Mouse (Mus musculus) kidney, embryonic 14.5 days (tissue): ENCODE data around the gene Mpzl1. TPM values are rescaled to one million over a fixed set of nuclear protein-coding genes. Genes with fewer than 3 reads are reported as not detected.
A peak's percentile ranks its signal among the peaks of the same experiment; 100 is the strongest.

Source experiments
- ATAC-seq: fragments of 200-750 bp; cut with Nextera tagmentation; 2 replicates; pipeline ENCODE4 v1.8.0; 2017; ENCODE audit warnings: moderate number of reproducible peaks, mild to moderate bottlenecking, moderate TSS enrichment, moderate library complexity; ENCODE audit not compliant: low FRiP score, low TSS enrichment
- H3K27ac ChIP-seq: fragments of 300-500 bp; sonication (generic); 2 replicates; pipeline ENCODE4 v1.5.1; 2014; ENCODE audit warnings: low read depth, mild to moderate bottlenecking, low read length, moderate library complexity, mixed read lengths
- H3K27me3 ChIP-seq: fragments of 300-500 bp; sonication (generic); 2 replicates; pipeline ENCODE4 v1.6.1; 2014; ENCODE audit warnings: mild to moderate bottlenecking, low read length; ENCODE audit not compliant: control insufficient read depth, insufficient read depth
- H3K36me3 ChIP-seq: fragments of 300-500 bp; sonication (generic); 2 replicates; pipeline ENCODE4 v1.6.1; 2014; ENCODE audit warnings: low read length, mixed read lengths; ENCODE audit not compliant: control insufficient read depth, insufficient read depth
- H3K4me1 ChIP-seq: fragments of 300-500 bp; sonication (generic); 2 replicates; pipeline ENCODE4 v1.6.1; 2014; ENCODE audit warnings: low read length, mixed read lengths; ENCODE audit not compliant: control insufficient read depth, insufficient read depth
- H3K4me2 ChIP-seq: fragments of 300-500 bp; sonication (generic); replicated peaks from 2 replicates; pipeline ENCODE4 v1.6.1; 2014; ENCODE audit warnings: low read depth, mild to moderate bottlenecking, low read length
- H3K4me3 ChIP-seq: fragments of 300-500 bp; sonication (generic); 2 replicates; pipeline ENCODE4 v1.5.1; 2014; ENCODE audit warnings: mild to moderate bottlenecking, low read length
- H3K9ac ChIP-seq: fragments of 300-500 bp; sonication (generic); 2 replicates; pipeline ENCODE4 v1.6.1; 2014; ENCODE audit warnings: low read depth, mild to moderate bottlenecking, low read length, moderate library complexity
- H3K9me3 ChIP-seq: fragments of 300-500 bp; sonication (generic); 2 replicates; pipeline ENCODE4 v1.6.1; 2016; ENCODE audit warnings: low read length; ENCODE audit not compliant: control insufficient read depth
- WGBS: fragments of 180-500 bp; shearing (Covaris S2); extraction: QIAGEN DNeasy Blood & Tissue Kit; methylation state at CpG from one replicate; pipeline ENCODE4 v1.1.7; 2014; 5-methylcytosine and 5-hydroxymethylcytosine counted together
- polyA plus RNA-seq: library from polyadenylated mRNA; unstranded; fragments of >200 nt; fragmentation: Nextera tagmentation; extraction: Ambion mirVana; gene quantifications from 2 replicates; pipeline ENCODE4 v1.2.1, GENCODE M21; 2014

Gene Mpzl1
- polyA plus RNA-seq, 1 experiment from 2014 or later: 253 TPM

DNA sequence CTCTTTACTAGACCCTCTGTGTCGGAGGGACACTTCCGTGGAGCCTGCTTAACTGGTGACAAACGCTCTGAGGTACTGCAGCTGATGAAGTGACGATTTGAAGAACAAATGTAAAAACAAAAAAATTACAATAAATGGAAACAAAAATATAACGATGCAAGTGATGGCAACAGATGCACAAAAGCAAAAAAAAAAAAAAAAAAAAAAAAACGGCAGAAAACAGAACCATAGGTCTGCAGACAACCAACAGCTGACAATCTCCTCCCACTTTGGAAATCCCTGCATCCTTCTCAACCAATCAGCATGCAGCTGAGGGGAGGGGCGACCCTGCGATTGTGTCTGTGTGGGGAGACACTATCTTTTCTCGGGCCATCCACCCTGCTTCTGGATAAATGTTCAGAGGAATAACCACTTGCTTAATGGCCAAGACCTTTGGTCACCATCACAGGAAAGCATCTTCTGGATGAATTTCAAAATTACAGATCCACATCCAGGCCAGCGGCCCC lies 32.5 kb downstream of the Mpzl1 start:
- H3K36me3 ChIP-seq: peaks cover 70% of the 10 kb centered on the region
- no peak for ATAC-seq
- no peak overlapping the region for H3K4me3 ChIP-seq
- no peaks in the 10 kb centered on the region for H3K4me1 ChIP-seq
- no peaks in the 10 kb centered on the region for H3K27me3 ChIP-seq
- H3K9ac ChIP-seq: no peak overlapping the region
- no peaks in the 10 kb centered on the region for H3K9me3 ChIP-seq
- WGBS: 86% methylated on average over 10 of the region's 10 CpGs
- no peak overlapping the region for H3K4me2 ChIP-seq
- H3K27ac ChIP-seq: no peak overlapping the region

DNA sequence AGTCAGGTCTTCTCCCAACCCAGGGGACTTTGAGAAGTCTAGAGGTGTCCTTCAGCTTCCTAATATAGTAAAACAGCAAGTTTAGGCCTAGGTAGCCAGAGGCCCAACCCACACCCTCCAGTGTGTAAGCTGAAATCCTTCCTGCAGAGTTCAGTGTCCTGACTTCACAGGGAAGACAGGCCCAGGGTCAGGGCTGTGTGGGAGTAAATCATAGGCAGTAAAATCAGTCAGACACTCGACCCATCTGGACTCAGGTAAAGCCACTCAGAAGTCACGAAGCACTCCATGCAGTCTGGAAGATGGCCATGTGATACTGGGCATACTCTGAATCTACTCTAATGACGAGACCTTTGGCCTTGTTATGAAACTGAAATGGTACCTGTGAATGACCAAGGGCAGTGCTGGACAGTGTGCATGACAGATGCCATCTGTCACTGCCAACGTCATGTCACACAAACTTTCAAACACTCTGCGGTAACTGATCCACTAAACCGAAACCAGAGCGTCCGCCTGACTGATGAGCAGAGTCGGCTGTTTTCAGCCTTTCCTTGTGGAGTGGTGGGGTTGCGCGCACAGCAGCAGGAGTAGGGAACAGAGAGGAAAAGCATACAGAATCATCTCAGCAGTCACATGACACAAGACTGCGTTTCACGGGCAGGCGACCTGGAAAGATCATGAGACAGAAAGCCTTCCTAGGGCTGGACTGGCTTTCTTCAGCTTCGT lies 39.5 kb downstream of the Mpzl1 start:
- H3K36me3 ChIP-seq: peaks cover 57% of the 10 kb centered on the region
- peak; percentile 66 for ATAC-seq
- WGBS: 48% methylated on average over 15 of the region's 15 CpGs

DNA sequence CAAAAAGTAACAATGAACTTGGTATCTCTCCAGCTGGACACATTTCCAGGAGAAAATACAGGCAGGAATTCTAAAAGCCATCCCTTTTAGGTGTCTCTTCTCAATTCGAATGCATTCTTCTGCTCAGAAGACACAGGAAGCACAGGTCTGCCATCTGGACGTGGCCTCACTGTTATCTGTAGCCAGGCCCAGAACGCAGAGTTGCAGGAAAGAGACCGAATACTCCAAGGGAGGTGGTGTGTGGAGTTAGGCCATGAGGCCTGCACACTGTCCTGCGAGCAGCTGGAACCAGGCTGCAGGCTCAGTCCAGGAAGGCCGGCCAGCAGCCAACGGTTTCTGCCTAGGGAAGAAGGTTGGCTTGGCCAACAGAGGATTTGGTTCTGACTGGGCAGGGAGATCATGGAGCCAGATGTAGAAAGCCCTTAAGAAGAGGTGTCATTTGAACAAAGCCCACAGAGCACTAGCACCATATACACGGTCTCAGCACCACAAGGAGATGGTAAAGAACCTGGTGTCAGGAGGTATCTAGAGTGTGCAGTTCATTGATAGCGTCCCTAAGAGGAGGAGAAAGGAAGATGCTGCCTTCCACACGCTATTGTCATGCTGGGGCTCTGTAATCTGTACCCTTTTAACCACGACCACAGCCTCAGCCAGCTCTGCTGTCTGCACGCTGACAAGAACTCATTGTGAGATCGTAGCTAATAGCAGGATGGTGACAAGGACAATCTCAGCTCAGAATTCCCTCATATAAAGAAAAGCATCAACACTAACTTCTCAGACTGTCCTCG lies 41.8 kb downstream of the Mpzl1 start:
- H3K4me3 ChIP-seq: no peak overlapping the region
- no peak overlapping the region for H3K4me2 ChIP-seq
- peaks cover 22% of the 10 kb centered on the region for H3K4me1 ChIP-seq
- H3K9me3 ChIP-seq: no peaks in the 10 kb centered on the region
- WGBS: 88% methylated on average over 14 of the region's 14 CpGs
- H3K9ac ChIP-seq: no peak overlapping the region
- H3K27me3 ChIP-seq: no peaks in the 10 kb centered on the region
- H3K27ac ChIP-seq: no peak overlapping the region
- no peak for ATAC-seq
- peaks cover 41% of the 10 kb centered on the region for H3K36me3 ChIP-seq

More for the DNA sequence above, 39.5 kb downstream of the Mpzl1 start:
- H3K27me3 ChIP-seq: no peaks in the 10 kb centered on the region
- peaks cover 2% of the 10 kb centered on the region; the same call in 1 of the 2 replicates for H3K4me1 ChIP-seq
- no peak overlapping the region for H3K4me3 ChIP-seq
- no peak overlapping the region for H3K9ac ChIP-seq
- no peaks in the 10 kb centered on the region for H3K9me3 ChIP-seq
- no peak overlapping the region; the same call in 1 of the 2 replicates for H3K27ac ChIP-seq
- H3K4me2 ChIP-seq: no peak overlapping the region

DNA sequence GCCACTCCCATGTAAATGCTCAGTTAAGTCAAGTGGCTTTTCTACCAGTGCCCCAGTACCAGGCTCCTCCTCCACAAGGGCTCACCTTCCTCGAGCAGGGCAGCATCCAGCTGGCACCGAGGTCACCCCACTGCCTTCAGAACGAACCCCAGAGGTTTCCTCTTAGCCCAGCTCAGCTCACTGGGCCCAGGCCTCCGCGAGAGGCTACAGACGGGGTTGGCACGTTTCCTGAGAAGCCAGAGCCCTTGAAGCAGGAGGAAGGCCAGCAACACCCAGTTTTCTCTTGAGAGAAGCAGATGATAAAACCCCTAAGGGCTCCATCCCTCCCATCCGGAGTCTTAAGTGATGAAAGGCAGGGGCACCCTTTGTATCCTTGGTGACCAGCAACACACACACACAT lies 43.6 kb downstream of the Mpzl1 start:
- Histone ChIP-seq H3K9me3 (no peaks in the 10 kb centered on the region), H3K27me3 (no peaks in the 10 kb centered on the region), H3K4me1 (peaks cover 24% of the 10 kb centered on the region), H3K9ac (no peak overlapping the region), H3K36me3 (peaks cover 41% of the 10 kb centered on the region), H3K4me3 (no peak overlapping the region), H3K27ac (peak overlapping the region; percentile 37; the same call in 1 of the 2 replicates), H3K4me2 (no peak overlapping the region)
- no peak for ATAC-seq
- 69% methylated on average over 8 of the region's 8 CpGs for WGBS

DNA sequence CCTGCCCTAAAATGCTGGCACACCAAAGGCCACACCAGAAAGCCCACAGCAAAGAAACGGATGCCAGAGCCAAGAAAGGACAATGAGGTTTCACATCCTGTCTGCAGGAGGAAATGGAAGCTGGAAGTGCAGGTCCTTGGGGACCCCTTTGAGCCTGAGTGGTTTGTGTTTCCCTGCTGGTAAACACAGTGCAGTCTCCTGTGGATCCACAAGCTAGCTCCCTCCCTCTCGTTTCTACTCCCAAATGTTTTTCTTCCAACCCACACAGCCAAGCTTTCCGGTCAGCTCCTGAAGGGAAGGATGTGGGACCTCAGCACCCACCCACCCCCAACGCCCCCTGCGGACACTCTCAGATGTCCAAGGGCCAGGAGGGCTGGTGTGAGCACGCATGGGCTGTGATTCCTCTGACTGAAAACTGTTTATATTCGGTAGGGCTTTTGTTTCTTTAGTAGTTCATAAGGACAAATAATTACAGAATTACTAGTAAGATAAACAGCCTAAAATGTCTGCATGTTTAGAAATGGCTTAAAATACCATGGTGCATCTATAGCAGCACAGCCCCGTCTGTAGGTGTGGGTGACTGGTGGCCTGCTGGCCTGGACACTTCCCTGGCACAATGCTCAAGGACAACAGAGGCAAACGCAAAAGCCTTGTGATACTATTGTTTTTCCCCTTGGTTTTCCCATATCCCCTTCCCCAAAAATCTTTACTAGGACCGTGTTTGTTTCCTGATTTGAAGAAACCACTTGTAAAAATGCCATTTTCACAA lies 44.9 kb downstream of the Mpzl1 start:
- Histone ChIP-seq H3K4me3 (no peak overlapping the region), H3K36me3 (peaks cover 38% of the 10 kb centered on the region), H3K4me1 (peaks cover 28% of the 10 kb centered on the region), H3K4me2 (no peak overlapping the region; the same call in 1 of the 2 replicates), H3K27me3 (no peaks in the 10 kb centered on the region), H3K9me3 (no peaks in the 10 kb centered on the region), H3K9ac (no peak overlapping the region), H3K27ac (peak overlapping the region; percentile 77)
- peak; percentile 80 for ATAC-seq
- 19% methylated on average over 10 of the region's 10 CpGs for WGBS

DNA sequence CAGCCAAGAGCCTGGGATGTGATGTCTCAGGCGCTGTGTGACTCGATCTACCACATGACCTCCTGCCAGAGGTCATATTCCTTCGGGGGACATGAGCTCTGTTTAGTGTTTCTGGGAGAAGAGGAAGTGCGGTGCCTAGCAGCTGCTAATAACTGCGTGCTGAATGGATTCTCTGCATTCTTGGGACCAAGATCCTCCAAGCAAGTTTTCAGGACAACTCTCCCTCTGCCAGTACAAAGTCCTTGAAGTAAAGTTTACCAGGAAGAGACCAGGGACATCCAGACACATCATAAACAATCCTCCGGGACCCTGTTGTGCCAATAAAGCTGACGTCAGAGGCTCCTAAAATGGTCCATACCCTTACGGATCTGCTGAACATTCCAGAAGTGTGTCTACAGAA lies 46.5 kb downstream of the Mpzl1 start:
- Histone ChIP-seq H3K9me3 (no peaks in the 10 kb centered on the region), H3K9ac (no peak overlapping the region), H3K27me3 (no peaks in the 10 kb centered on the region), H3K27ac (peak overlapping the region; percentile 77; the same call in 1 of the 2 replicates), H3K4me2 (no peak overlapping the region), H3K4me1 (peaks cover 28% of the 10 kb centered on the region), H3K36me3 (peaks cover 23% of the 10 kb centered on the region), H3K4me3 (no peak overlapping the region)
- no peak for ATAC-seq
- 39% methylated on average over 8 of the region's 8 CpGs for WGBS

DNA sequence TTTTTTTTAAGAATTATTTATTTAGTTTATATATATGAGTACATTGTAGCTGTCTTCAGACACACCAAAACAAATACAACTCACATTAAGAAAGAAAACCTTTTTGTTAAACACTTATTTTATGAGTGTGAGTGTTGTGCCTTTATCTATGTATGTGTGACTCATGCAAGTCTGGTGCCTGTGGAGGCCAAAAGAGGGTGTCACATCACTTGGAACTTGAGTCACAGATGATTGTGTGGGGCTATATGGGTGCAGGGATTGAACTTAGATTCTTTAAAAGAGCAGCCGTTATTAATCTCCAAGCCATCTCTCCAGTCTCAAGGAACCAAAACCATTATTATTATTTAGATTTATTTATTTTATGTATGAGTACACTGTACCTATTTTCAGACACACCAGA lies 48.0 kb downstream of the Mpzl1 start:
- Histone ChIP-seq H3K27ac (no peak overlapping the region), H3K27me3 (no peaks in the 10 kb centered on the region), H3K4me2 (no peak overlapping the region), H3K4me3 (no peak overlapping the region), H3K4me1 (peaks cover 28% of the 10 kb centered on the region), H3K9me3 (no peaks in the 10 kb centered on the region), H3K9ac (no peak overlapping the region), H3K36me3 (peaks cover 9% of the 10 kb centered on the region; the same call in 1 of the 2 replicates)
- WGBS: 90% methylated on average over 1 of the region's 1 CpGs
- ATAC-seq: no peak

DNA sequence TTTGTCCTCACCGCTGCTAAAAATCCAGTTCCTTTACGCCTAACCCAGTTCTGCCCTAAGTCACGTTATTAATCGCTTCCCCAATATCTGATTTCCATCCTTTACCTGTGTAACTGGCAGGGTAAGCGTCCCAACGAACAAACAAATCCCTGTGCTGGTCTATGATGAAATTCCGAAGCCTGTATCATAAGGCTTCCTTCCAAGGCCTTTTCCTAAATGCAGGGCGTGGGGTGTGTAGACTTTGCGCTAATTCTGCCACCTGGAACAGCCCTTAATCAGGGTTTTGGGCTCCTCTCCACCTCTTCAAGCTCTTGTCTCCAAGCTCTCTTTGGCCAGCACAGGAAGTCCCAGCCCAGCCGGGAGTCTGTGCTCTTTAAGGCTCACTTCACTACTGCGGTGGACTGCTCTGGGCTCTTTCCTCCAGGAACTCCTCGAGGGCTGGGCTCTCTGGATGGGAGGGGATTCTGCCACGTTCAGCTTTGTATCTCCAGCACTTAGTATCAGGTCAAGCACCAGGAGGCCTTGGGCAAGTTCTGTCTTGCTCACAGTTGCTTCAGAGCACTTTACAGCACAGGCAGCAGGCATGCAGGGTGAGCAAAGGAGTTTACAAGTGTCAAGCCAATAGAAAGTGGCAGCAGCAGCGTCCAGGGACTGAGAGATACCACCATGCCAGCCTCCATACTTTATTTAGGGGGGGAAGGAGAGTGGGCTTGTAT lies 48.8 kb downstream of the Mpzl1 start:
- Histone ChIP-seq H3K4me1 (peaks cover 28% of the 10 kb centered on the region), H3K27ac (no peak overlapping the region), H3K4me2 (no peak overlapping the region), H3K4me3 (no peak overlapping the region), H3K9ac (no peak overlapping the region), H3K36me3 (peaks cover 3% of the 10 kb centered on the region; the same call in 1 of the 2 replicates), H3K27me3 (no peaks in the 10 kb centered on the region), H3K9me3 (no peaks in the 10 kb centered on the region)
- no peak for ATAC-seq
- 63% methylated on average over 14 of the region's 14 CpGs for WGBS
